Mouse (Mus musculus): ENCODE results near the gene Vmn1r43. TPM values are rescaled to one million over a fixed set of nuclear protein-coding genes. Genes with fewer than 3 reads are reported as not detected.
"Not testable (repeated sequence)": the region's sequence is repeated elsewhere in the genome, so short reads cannot be mapped to it uniquely, and the experiment has no call there.

The Vmn1r43 gene
- 0.01 TPM in 1 of 2 replicates, not detected in the other for polyA plus RNA-seq (2012; rRNA removed)

DNA sequence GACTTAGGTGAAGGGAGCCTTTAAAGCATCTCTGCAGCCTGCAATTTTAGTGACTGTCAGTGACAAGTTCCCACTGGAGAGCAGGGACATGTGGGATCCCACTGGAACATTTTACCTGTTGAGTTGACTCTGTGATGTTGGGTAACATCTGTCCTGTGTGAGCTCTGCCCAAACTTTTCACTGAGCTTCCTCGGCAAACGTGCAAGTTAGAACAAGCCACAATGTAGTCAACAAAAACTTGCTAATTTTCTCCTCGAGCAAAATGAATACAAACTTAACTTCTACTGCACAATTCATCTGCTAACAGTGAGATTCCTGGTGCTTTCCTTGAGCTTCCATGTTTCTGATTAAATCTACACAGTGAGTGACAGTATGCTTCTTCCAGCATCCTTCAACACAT, at the start of gene Vmn1r43, which contains the start of gene Vmn1r42:
Vmn1r43 (minus strand) TSS at position 101 of the 400 bp plus-strand sequence.
Vmn1r42 (minus strand) TSS at position 101 of the 400 bp plus-strand sequence.
- WGBS, result 79% methylated on average over 3 of the region's 3 CpGs
- DNase-seq (ENCODE audit: low read depth, low spot score), result not testable (repeated sequence)

DNA sequence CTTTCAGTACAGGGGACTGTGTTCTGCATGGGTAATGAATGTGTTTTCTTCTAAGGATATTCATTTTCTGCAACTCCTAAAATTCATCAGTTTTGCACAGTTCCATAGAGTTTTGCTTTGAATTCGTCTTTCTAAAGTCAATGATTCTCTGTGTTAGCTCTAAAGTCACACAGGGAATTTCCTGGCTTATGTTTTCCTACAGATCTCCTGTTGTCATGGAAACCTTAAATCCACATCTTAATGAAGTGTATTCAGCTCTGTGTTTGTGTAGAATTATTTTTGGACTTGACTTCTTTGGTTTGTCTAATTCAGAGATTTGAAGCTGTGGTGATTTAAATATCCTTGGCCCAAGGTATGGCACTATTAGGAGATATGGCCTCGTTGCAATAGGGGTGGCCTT, 7.6 kb upstream of the Vmn1r43 start:
- no peak for DNase-seq (ENCODE audit: low read depth, low spot score)
- WGBS, result 44% methylated on average over 2 of the region's 2 CpGs

DNA sequence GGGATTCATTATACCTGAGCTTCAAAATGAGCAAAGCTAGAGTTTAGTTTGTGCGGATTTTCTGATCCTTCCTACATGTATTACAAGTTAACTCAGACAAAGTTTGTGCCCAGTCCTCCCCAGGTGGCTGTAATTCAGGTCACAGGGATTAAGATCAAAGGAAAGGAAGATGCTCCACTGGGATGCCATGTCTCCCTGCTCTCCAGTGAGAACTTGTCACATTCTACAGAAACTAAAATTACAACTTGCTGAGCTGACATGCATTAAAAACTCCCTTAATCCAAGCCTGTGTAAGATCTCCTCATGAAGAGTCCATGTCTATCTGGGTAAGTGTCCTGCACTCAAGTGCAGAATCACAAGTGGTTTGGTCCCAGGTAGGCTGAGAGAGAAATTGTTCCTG, 7.1 kb upstream of the Vmn1r43 start, which contains the start of gene Vmn1r44:
Vmn1r44 (plus strand) TSS at position 301 of the 400 bp plus-strand sequence.
- 91% methylated on average over 1 of the region's 1 CpGs for WGBS

DNA sequence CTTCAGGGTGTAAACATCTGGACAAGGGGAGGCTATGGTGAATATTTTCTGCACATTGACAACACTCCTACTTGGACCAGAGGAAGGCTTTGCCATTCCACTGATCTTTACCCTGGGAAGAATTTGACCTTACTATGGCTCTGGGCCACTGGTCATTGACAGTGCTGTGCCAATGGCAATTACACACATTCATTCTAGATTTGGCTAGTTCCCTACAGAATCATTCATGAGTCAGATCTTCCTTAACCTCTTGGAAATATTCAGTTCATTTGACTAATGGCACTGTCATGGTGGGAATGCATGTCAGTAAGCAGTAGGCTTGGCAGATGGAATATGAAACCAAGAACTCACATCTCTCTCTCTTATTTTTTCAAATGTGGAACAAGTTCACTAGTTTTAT, 4.7 kb upstream of the Vmn1r43 start:
- no peak for DNase-seq (ENCODE audit: low read depth, low spot score)

More for the DNA sequence above, 7.1 kb upstream of the Vmn1r43 start, which contains the start of gene Vmn1r44:
- no peak for DNase-seq (ENCODE audit: low read depth, low spot score)

DNA sequence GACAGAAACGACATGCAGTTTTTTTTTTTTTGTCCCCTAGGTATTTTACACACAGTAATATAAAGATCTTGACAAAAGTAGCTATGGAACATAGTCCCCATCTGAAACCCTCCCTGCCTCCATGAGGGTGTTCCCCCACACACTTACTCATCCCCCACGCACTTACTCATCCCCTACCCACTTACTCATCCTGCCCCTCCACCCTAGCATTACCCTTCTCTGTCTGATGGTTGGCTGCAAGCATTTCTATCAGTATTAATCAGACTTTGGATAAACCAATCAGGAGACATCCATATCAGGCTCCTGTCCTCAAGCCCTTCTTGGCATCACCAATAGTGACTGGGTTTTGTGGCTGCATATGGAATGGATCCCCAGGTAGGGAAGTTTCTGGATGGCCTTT, 750 bp upstream of the Vmn1r43 start:
- WGBS, result 68% methylated on average over 2 of the region's 2 CpGs
- no peak for DNase-seq (ENCODE audit: low read depth, low spot score)

DNA sequence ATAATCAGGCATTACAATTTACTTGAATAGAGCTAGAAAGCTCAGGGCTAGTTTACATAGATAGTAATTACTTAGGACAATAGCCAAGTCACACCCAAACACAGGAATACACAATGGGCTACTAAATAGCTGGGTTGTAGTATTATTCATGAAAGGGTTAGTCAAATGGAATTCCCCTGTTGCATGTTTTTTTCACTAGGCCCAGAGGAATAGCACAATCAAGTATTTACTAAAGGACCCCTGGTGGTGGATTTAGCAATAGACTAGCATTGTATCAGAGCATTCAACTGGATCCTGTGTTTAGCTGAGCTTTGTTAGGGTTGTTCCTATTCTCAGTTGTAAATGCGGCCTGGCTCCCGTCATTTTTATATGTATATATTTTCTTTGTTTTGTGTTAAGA, 8.2 kb downstream of the Vmn1r43 start:
- 86% methylated on average over 2 of the region's 2 CpGs for WGBS
- no peak for DNase-seq (ENCODE audit: low read depth, low spot score)

DNA sequence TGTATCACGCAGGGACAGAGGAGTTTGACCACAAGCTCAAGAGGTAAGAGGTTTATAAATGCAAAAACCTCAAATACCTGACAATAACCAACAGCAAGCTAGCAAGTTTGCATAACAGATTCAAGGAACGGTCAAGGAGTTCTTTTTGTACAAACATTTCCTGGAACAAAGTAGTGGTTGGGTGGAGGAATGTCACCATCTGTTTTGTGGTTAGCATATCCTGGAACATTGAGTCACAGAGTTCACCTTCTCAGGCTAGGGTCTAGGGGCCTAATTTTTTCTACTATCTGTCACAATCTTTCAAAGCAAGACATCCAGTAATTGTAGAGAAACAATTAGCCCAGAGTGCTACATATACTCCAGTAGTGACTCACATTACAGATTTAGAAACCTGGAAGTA, 8.9 kb downstream of the Vmn1r43 start:
- 84% methylated on average over 2 of the region's 2 CpGs for WGBS
- no peak for DNase-seq (ENCODE audit: low read depth, low spot score)

DNA sequence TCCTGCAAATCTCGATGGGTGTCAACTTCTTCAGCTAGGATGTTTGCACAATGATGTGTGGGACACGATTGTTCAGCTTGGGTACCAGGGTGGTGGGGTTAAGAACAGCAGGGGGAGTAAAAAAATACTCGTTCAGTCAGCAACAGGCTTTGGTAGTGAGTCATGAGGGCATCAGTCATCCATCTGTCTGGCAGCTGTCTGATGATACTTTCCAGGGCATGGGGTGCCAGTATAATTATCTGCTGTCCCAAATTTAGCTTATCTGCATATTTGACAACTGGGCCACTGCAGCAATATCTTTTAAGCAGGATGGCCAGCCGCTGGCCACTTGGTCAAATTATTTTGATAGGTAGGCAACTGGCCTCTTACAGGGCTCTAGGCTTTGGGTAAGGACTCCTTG, 12.4 kb downstream of the Vmn1r43 start:
- DNase-seq (ENCODE audit: low read depth, low spot score), result no peak
- 68% methylated on average over 4 of the region's 4 CpGs for WGBS

DNA sequence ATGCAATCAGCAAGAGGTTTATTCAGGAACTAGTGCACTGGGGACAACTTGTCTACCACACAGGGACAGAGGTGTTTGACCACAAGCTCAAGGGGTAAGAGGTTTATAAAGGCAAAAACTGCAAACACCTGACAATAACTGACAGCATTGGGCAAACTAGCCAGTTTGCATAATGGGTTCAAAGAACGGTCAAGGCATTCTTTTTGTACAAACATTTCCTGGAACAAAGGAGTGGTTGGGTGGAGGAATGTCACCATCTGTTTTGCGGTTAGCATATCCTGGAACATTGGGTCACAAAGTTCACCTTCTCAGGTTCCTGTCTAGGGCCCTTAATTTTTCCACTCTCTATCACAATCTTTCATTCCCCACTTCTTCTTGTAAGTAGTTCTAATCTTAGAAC, 16.4 kb downstream of the Vmn1r43 start:
- no peak for DNase-seq (ENCODE audit: low read depth, low spot score)
- WGBS, result 46% methylated on average over 2 of the region's 2 CpGs

DNA sequence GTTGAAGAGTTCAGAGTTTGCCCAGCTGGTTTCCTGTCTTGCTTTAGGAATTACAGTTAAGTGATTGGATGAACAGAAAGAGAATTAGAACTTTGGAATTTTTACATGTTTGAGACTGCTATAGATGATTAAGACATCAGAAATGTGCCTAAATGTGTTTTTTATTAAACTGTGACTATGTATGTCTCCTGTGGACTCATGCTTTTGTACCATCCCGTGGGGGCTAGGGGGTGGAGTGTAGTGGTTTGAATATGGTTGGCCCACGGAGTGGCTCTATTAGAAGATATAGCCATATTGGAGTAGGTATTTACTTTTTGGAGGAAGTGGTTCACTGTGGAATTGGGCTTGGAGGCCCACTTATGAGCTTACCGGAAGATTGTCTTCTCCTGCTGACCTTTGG, 18.7 kb downstream of the Vmn1r43 start:
- WGBS, result 71% methylated on average over 3 of the region's 3 CpGs

More for the DNA sequence above, 18.7 kb downstream of the Vmn1r43 start:
- no peak for DNase-seq (ENCODE audit: low read depth, low spot score)

Other genes with a start within 250 kb of the Vmn1r43 start
- 2.7 and 3.2 TPM in 2 replicates for gene Txnrd3, start 232.4 kb downstream of the Vmn1r43 start, polyA plus RNA-seq (2012; rRNA removed)
- not detected in 2 replicates for gene Vmn1r40, start 168.9 kb downstream of the Vmn1r43 start, polyA plus RNA-seq (2012; rRNA removed)
- gene Vmn1r41, start 135.6 kb downstream of the Vmn1r43 start, polyA plus RNA-seq (2012; rRNA removed), result not detected in 2 replicates
- not detected in 2 replicates for gene Vmn1r42, start within 50 bp of the Vmn1r43 start, polyA plus RNA-seq (2012; rRNA removed)
- not detected in 2 replicates for gene Vmn1r44, start 7.2 kb upstream of the Vmn1r43 start, polyA plus RNA-seq (2012; rRNA removed)
- not detected in 2 replicates for gene Vmn1r45, start 64.2 kb upstream of the Vmn1r43 start, polyA plus RNA-seq (2012; rRNA removed)
- gene Vmn1r46, start 92.9 kb upstream of the Vmn1r43 start, polyA plus RNA-seq (2012; rRNA removed), result not detected in 2 replicates
- gene Vmn1r47, start 139.7 kb upstream of the Vmn1r43 start, polyA plus RNA-seq (2012; rRNA removed), result not detected in 2 replicates
- not detected in 2 replicates for gene Vmn1r48, start 160.4 kb upstream of the Vmn1r43 start, polyA plus RNA-seq (2012; rRNA removed)
- gene Vmn1r49, start 202.1 kb upstream of the Vmn1r43 start, polyA plus RNA-seq (2012; rRNA removed), result not detected in 2 replicates
- not detected in 2 replicates for gene Vmn1r50, start 225.0 kb upstream of the Vmn1r43 start, polyA plus RNA-seq (2012; rRNA removed)
- gene Vmn1r51, start 246.2 kb upstream of the Vmn1r43 start, polyA plus RNA-seq (2012; rRNA removed), result not detected in 2 replicates

Data from large intestine, adult 2 months (tissue).